Mouse (Mus musculus): ENCODE measurements around the gene Rpl3. TPM values are rescaled to one million over a fixed set of nuclear protein-coding genes. Genes with fewer than 3 reads are reported as not detected.
A peak's percentile ranks its signal among the peaks of the same experiment; 100 is the strongest.

Gene Rpl3
- total RNA-seq, 1 experiment = 1,661 TPM

GRCm38 (mm10) chr15:80092599-80092998, 931 bp upstream of the Rpl3 start:
- Histone ChIP-seq H3K36me3 (ENCODE audit: control insufficient read depth, insufficient read depth, low read length, poor library complexity, severe bottlenecking) (no peaks in the 10 kb centered on the region), H3K4me1 (ENCODE audit: control insufficient read depth in 2 of 2, insufficient read depth in 2 of 2, low read length in 2 of 2, poor library complexity in 1 of 2) (peaks cover 12 to 35% of the 10 kb centered on the region in 2 experiments), H3K9me3 (ENCODE audit: control insufficient read depth, insufficient read depth, low read depth, low read length) (no peaks in the 10 kb centered on the region), H3K9ac (ENCODE audit: insufficient read depth, low read depth, low read length, poor library complexity, severe bottlenecking) (no peak overlapping the region; the same call in 1 of the 2 replicates), H3K4me3 (ENCODE audit: insufficient read depth in 1 of 2, low read depth in 1 of 2, low read length in 2 of 2, poor library complexity in 1 of 2, severe bottlenecking in 1 of 2) (peak overlapping the region; percentile 90 to 91; a peak in 3 of 4 replicates), H3K27ac (ENCODE audit: insufficient read depth, low read depth, low read length, poor library complexity, severe bottlenecking) (no peak overlapping the region)
- no peak for TF ChIP-seq MAFK (IDR thresholded peaks at IDR 0.05; ENCODE audit: insufficient read depth, low read depth, low read length)
- TF ChIP-seq ZC3H11A (IDR thresholded peaks at IDR 0.05; ENCODE audit: borderline replicate concordance, low read depth, low read length) = no peak
- TF ChIP-seq CHD2 (IDR thresholded peaks at IDR 0.05; ENCODE audit: low read depth, low read length) = no peak
- no peak for TF ChIP-seq ZNF384 (IDR thresholded peaks at IDR 0.05; ENCODE audit: low read depth, low read length)
- TF ChIP-seq HCFC1 (IDR thresholded peaks at IDR 0.05; ENCODE audit: borderline replicate concordance, insufficient read depth, low read length) = no peak
- no peak for DNase-seq (ENCODE audit: low read depth, low spot score)
- in situ Hi-C loops (cut with MboI; ENCODE audit: low sequenced_read_pairs in 2 of 2, unreplicated experiment in 2 of 2) = no loop called here

- no peak for TF ChIP-seq HCFC1 (IDR thresholded peaks at IDR 0.05; ENCODE audit: borderline replicate concordance, insufficient read depth, low read length)
- TF ChIP-seq ZC3H11A (IDR thresholded peaks at IDR 0.05; ENCODE audit: borderline replicate concordance, low read depth, low read length) = no peak
- TF ChIP-seq CHD2 (IDR thresholded peaks at IDR 0.05; ENCODE audit: low read depth, low read length) = no peak
- no peak for TF ChIP-seq MAFK (IDR thresholded peaks at IDR 0.05; ENCODE audit: insufficient read depth, low read depth, low read length)
- no peak for TF ChIP-seq ZNF384 (IDR thresholded peaks at IDR 0.05; ENCODE audit: low read depth, low read length)
- in situ Hi-C loops (cut with MboI; ENCODE audit: low sequenced_read_pairs in 2 of 2, unreplicated experiment in 2 of 2) = no loop called here
Observed at GRCm38 (mm10) chr15:80092041-80092441, 373 bp upstream of the Rpl3 start.

GRCm38 (mm10) chr15:80090741-80091120, 937 bp downstream of the Rpl3 start:
- in situ Hi-C loops (cut with MboI; ENCODE audit: low sequenced_read_pairs in 2 of 2, unreplicated experiment in 2 of 2) = no loop called here
- no peak for DNase-seq (ENCODE audit: low read depth, low spot score)
- Histone ChIP-seq H3K9me3 (ENCODE audit: control insufficient read depth, insufficient read depth, low read depth, low read length) (no peaks in the 10 kb centered on the region), H3K36me3 (ENCODE audit: control insufficient read depth, insufficient read depth, low read length, poor library complexity, severe bottlenecking) (no peaks in the 10 kb centered on the region), H3K27ac (ENCODE audit: insufficient read depth, low read depth, low read length, poor library complexity, severe bottlenecking) (peak overlapping the region; percentile 84), H3K4me1 (ENCODE audit: control insufficient read depth in 2 of 2, insufficient read depth in 2 of 2, low read length in 2 of 2, poor library complexity in 1 of 2) (peaks cover 6 to 20% of the 10 kb centered on the region in 2 experiments), H3K9ac (ENCODE audit: insufficient read depth, low read depth, low read length, poor library complexity, severe bottlenecking) (peak overlapping the region; percentile 69), H3K4me3 (ENCODE audit: insufficient read depth in 1 of 2, low read depth in 1 of 2, low read length in 2 of 2, poor library complexity in 1 of 2, severe bottlenecking in 1 of 2) (peak overlapping the region; percentile 90 to 91)
- no peak for TF ChIP-seq MAFK (IDR thresholded peaks at IDR 0.05; ENCODE audit: insufficient read depth, low read depth, low read length)
- TF ChIP-seq HCFC1 (IDR thresholded peaks at IDR 0.05; ENCODE audit: borderline replicate concordance, insufficient read depth, low read length) = no peak
- TF ChIP-seq CHD2 (IDR thresholded peaks at IDR 0.05; ENCODE audit: low read depth, low read length) = no peak
- TF ChIP-seq ZNF384 (IDR thresholded peaks at IDR 0.05; ENCODE audit: low read depth, low read length) = no peak

More at GRCm38 (mm10) chr15:80092041-80092441, 373 bp upstream of the Rpl3 start:
- no peak for DNase-seq (ENCODE audit: low read depth, low spot score)
- Histone ChIP-seq H3K36me3 (ENCODE audit: control insufficient read depth, insufficient read depth, low read length, poor library complexity, severe bottlenecking) (no peaks in the 10 kb centered on the region), H3K9ac (ENCODE audit: insufficient read depth, low read depth, low read length, poor library complexity, severe bottlenecking) (peak overlapping the region; percentile 85; the same call in 1 of the 2 replicates), H3K27ac (ENCODE audit: insufficient read depth, low read depth, low read length, poor library complexity, severe bottlenecking) (no peak overlapping the region), H3K4me1 (ENCODE audit: control insufficient read depth in 2 of 2, insufficient read depth in 2 of 2, low read length in 2 of 2, poor library complexity in 1 of 2) (peaks cover 10 to 31% of the 10 kb centered on the region in 2 experiments), H3K4me3 (ENCODE audit: insufficient read depth in 1 of 2, low read depth in 1 of 2, low read length in 2 of 2, poor library complexity in 1 of 2, severe bottlenecking in 1 of 2) (peak overlapping the region; percentile 90 to 91), H3K9me3 (ENCODE audit: control insufficient read depth, insufficient read depth, low read depth, low read length) (no peaks in the 10 kb centered on the region)

- no peak for DNase-seq (ENCODE audit: low read depth, low spot score)
- TF ChIP-seq HCFC1 (IDR thresholded peaks at IDR 0.05; ENCODE audit: borderline replicate concordance, insufficient read depth, low read length) (no peak), MAFK (IDR thresholded peaks at IDR 0.05; ENCODE audit: insufficient read depth, low read depth, low read length) (no peak), ZC3H11A (IDR thresholded peaks at IDR 0.05; ENCODE audit: borderline replicate concordance, low read depth, low read length) (no peak), CHD2 (IDR thresholded peaks at IDR 0.05; ENCODE audit: low read depth, low read length) (no peak), ZNF384 (IDR thresholded peaks at IDR 0.05; ENCODE audit: low read depth, low read length) (no peak)
Observed at GRCm38 (mm10) chr15:80090155-80090554, 1.5 kb downstream of the Rpl3 start.

More at GRCm38 (mm10) chr15:80090155-80090554, 1.5 kb downstream of the Rpl3 start:
- no peak overlapping the region for H3K9ac ChIP-seq (ENCODE audit: insufficient read depth, low read depth, low read length, poor library complexity, severe bottlenecking)
- no peaks in the 10 kb centered on the region for H3K36me3 ChIP-seq (ENCODE audit: control insufficient read depth, insufficient read depth, low read length, poor library complexity, severe bottlenecking)
- H3K4me1 ChIP-seq (ENCODE audit: control insufficient read depth in 2 of 2, insufficient read depth in 2 of 2, low read length in 2 of 2, poor library complexity in 1 of 2) = peaks cover 6 to 20% of the 10 kb centered on the region in 2 experiments
- in situ Hi-C loops (cut with MboI; ENCODE audit: low sequenced_read_pairs in 2 of 2, unreplicated experiment in 2 of 2) = no loop called here
- no peaks in the 10 kb centered on the region for H3K9me3 ChIP-seq (ENCODE audit: control insufficient read depth, insufficient read depth, low read depth, low read length)
- H3K4me3 ChIP-seq (ENCODE audit: insufficient read depth in 1 of 2, low read depth in 1 of 2, low read length in 2 of 2, poor library complexity in 1 of 2, severe bottlenecking in 1 of 2) = peak overlapping the region in 1 of 2 experiments; percentile 91; a peak in 1 of 4 replicates
- no peak overlapping the region for H3K27ac ChIP-seq (ENCODE audit: insufficient read depth, low read depth, low read length, poor library complexity, severe bottlenecking)
